Mouse (Mus musculus) midbrain, embryonic 12.5 days (tissue): ENCODE results near the gene Apba3. TPM values are rescaled to one million over a fixed set of nuclear protein-coding genes. Genes with fewer than 3 reads are reported as not detected.
A peak's percentile ranks its signal among the peaks of the same experiment; 100 is the strongest.

ENCODE experiments used
- ATAC-seq: fragments of 200-750 bp; cut with Nextera tagmentation; 2 replicates; pipeline ENCODE4 v1.8.0; 2017; ENCODE audit warnings: low read depth, moderate TSS enrichment, moderate library complexity; ENCODE audit not compliant: low FRiP score
- H3K27ac ChIP-seq: fragments of 300-500 bp; sonication (generic); replicated peaks from 2 replicates; pipeline ENCODE4 v1.5.1; 2016; ENCODE audit warnings: mild to moderate bottlenecking
- H3K27me3 ChIP-seq: fragments of 300-500 bp; sonication (generic); 2 replicates; pipeline ENCODE4 v1.6.1; 2016; ENCODE audit warnings: mild to moderate bottlenecking
- H3K36me3 ChIP-seq: fragments of 300-500 bp; sonication (generic); 2 replicates; pipeline ENCODE4 v1.6.1; 2016
- H3K4me1 ChIP-seq: fragments of 300-500 bp; sonication (generic); 2 replicates; pipeline ENCODE4 v1.6.1; 2016
- H3K4me2 ChIP-seq: fragments of 300-500 bp; sonication (generic); replicated peaks from 2 replicates; pipeline ENCODE4 v1.6.1; 2016; ENCODE audit warnings: mild to moderate bottlenecking, moderate library complexity
- H3K4me3 ChIP-seq: fragments of 300-500 bp; sonication (generic); 2 replicates; pipeline ENCODE4 v1.5.1; 2016; ENCODE audit warnings: mild to moderate bottlenecking
- H3K9ac ChIP-seq: fragments of 300-500 bp; sonication (generic); replicated peaks from 2 replicates; pipeline ENCODE4 v1.6.1; 2016; ENCODE audit warnings: mild to moderate bottlenecking, moderate library complexity
- H3K9me3 ChIP-seq: fragments of 300-500 bp; sonication (generic); 2 replicates; pipeline ENCODE4 v1.6.1; 2016; ENCODE audit warnings: mild to moderate bottlenecking
- WGBS: fragments of 180-500 bp; shearing (Covaris S2); methylation state at CpG from one replicate; pipeline ENCODE4 v1.1.7; 2016; 5-methylcytosine and 5-hydroxymethylcytosine counted together
- polyA plus RNA-seq: library from polyadenylated mRNA; unstranded; fragments of >200 nt; fragmentation: Nextera tagmentation; extraction: Ambion mirVana; gene quantifications from 2 replicates; pipeline ENCODE4 v1.2.1, GENCODE M21; 2016

Gene Apba3
- polyA plus RNA-seq, 1 experiment from 2014 or later = 36.1 TPM

DNA sequence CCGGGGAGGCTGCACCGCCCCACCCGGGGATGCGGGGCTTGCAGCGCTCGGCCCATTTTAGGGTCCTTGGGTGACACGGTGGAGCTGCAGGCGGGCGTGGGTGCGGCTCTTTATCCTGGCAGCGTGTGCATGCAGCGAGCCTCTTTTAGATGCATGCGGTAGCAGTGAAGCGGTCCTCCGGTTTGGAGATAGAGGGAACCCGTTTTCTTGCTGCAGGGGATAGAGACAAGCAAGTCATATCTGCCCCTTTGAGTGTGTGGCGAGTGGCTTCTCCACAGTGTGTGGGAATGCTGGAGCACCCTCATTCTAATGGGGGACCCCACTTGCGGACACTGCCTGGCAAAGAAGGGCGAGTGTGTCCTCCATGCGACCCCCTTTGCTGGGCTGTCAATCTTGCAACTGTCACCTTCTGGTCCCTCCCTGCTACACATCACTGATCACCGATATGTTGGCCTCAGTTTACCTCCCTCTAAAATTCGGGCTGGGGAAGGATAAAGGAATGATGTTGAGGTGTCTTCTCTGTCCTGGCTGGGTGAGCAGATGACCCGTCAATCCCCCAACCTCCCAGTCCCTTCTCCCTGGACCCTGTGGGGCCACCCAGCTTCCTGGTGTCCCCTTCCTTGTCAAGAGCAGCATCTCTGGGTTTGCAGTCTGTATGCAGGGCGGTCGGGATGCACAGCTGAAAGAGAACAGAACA, 26.7 kb downstream of the Apba3 start:
- Histone ChIP-seq H3K9ac (peak overlapping the region; percentile 89), H3K4me2 (peak overlapping the region; percentile 93), H3K27ac (peak overlapping the region; percentile 86), H3K9me3 (no peaks in the 10 kb centered on the region), H3K27me3 (peaks cover 28% of the 10 kb centered on the region), H3K4me3 (peak overlapping the region; percentile 88), H3K4me1 (peaks cover 35% of the 10 kb centered on the region), H3K36me3 (no peaks in the 10 kb centered on the region)
- no peak; the same call in 1 of the 2 replicates for ATAC-seq
- 3% methylated on average over 25 of the region's 25 CpGs for WGBS

DNA sequence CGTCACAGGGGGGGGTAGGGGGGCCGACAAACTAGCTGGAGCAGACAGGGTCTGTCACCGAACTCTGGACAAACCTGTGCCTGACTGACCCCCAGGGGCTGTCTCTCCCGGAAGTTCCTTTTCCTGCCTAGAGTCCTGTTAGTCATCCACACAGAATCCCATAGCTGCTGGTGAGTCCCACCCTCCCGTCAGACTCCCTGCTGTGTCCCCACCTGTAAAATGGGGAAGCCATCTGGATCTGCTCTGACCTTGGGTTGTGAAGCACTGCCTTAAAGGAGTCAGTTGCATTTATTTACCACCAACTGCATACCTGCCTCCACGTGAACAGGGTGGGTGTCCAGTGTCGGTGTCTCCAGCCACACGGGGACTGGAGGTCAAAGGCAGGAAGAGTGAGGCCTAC, 27.7 kb downstream of the Apba3 start:
- 75% methylated on average over 8 of the region's 8 CpGs for WGBS
- Histone ChIP-seq H3K4me1 (peaks cover 35% of the 10 kb centered on the region), H3K9ac (peak overlapping the region; percentile 89)

DNA sequence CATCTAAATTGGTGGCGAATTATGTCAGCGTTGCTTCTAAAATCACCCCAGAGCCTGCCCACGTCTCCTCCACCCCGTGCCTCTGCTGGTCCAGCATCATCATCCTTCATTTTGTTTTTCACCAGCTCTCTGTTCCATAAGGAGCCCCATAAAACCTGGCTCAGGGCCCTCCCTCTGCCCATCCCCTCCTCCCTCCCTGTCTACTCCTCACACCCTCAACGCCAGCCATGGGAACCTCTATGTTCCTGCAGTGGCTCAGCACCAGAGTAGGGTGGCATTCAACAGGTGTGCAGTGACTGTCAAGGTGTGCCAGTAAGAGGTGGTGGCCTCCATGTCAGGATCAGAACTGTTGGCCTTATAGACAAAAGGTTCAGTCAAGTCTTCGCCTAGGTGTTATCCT, 28.4 kb downstream of the Apba3 start:
- Histone ChIP-seq H3K36me3 (no peaks in the 10 kb centered on the region), H3K9ac (no peak overlapping the region), H3K9me3 (no peaks in the 10 kb centered on the region), H3K27ac (0 out of 2 replicates have a peak overlapping the region, but pooled peaks have one; percentile 12), H3K4me3 (no peak overlapping the region; the same call in 1 of the 2 replicates), H3K4me2 (no peak overlapping the region), H3K27me3 (peaks cover 16% of the 10 kb centered on the region), H3K4me1 (peaks cover 35% of the 10 kb centered on the region)
- no peak for ATAC-seq
- WGBS = 95% methylated on average over 6 of the region's 6 CpGs

More for the DNA sequence above, 27.7 kb downstream of the Apba3 start:
- Histone ChIP-seq H3K4me2 (peak overlapping the region; percentile 93), H3K27me3 (peaks cover 24% of the 10 kb centered on the region), H3K27ac (no peak overlapping the region), H3K9me3 (no peaks in the 10 kb centered on the region), H3K4me3 (peak overlapping the region; percentile 88), H3K36me3 (no peaks in the 10 kb centered on the region)
- no peak for ATAC-seq

DNA sequence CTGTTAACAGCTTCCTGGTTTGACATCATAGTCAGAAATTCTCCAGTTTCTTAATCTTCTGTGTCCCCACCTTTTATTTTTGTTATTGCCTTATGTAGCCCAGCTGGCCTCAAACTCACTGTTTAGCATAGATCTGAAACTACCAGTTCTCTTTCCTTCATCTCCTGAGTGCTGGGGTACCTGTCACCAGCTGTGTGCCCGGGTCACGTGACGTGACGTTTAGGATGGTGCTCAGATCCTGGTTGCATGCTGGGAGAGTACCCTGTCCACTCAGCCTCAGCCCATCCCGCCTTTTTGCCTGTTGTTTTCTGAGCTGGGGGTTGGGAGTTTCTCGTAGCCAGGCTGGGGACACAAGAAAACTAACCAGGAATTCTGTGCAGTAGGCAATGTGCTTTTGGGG, 30.5 kb downstream of the Apba3 start:
- no peaks in the 10 kb centered on the region for H3K27me3 ChIP-seq
- WGBS = 86% methylated on average over 6 of the region's 6 CpGs
- no peak overlapping the region for H3K27ac ChIP-seq
- no peaks in the 10 kb centered on the region for H3K36me3 ChIP-seq
- no peak overlapping the region for H3K4me2 ChIP-seq
- H3K9me3 ChIP-seq = no peaks in the 10 kb centered on the region
- ATAC-seq = no peak
- H3K4me1 ChIP-seq = peaks cover 35% of the 10 kb centered on the region
- no peak overlapping the region for H3K9ac ChIP-seq
- H3K4me3 ChIP-seq = no peak overlapping the region

DNA sequence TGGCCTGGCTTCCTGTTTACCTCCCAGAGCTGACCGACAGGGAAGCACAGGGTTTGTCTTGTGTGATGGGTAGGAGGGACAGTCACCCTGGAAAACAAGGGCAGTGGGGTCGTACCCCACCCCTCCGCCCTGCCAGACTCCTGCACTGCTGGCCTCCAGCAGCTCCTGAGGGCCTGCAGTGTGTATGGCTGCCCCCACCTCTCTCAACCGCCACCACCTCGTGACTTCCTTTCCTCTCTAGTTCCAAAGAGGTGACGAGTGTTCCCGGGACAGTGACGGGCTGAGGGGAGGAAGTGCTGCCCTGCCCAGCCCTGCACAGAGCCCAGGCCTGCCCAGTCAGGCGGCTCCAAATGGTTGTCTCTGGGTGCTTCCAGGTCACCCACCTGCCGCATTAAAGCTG, 31.1 kb downstream of the Apba3 start:
- Histone ChIP-seq H3K9ac (no peak overlapping the region), H3K27me3 (no peaks in the 10 kb centered on the region), H3K27ac (no peak overlapping the region), H3K36me3 (no peaks in the 10 kb centered on the region), H3K4me2 (no peak overlapping the region), H3K4me3 (no peak overlapping the region), H3K9me3 (no peaks in the 10 kb centered on the region), H3K4me1 (peaks cover 40% of the 10 kb centered on the region)
- no peak for ATAC-seq
- WGBS = 80% methylated on average over 10 of the region's 10 CpGs

DNA sequence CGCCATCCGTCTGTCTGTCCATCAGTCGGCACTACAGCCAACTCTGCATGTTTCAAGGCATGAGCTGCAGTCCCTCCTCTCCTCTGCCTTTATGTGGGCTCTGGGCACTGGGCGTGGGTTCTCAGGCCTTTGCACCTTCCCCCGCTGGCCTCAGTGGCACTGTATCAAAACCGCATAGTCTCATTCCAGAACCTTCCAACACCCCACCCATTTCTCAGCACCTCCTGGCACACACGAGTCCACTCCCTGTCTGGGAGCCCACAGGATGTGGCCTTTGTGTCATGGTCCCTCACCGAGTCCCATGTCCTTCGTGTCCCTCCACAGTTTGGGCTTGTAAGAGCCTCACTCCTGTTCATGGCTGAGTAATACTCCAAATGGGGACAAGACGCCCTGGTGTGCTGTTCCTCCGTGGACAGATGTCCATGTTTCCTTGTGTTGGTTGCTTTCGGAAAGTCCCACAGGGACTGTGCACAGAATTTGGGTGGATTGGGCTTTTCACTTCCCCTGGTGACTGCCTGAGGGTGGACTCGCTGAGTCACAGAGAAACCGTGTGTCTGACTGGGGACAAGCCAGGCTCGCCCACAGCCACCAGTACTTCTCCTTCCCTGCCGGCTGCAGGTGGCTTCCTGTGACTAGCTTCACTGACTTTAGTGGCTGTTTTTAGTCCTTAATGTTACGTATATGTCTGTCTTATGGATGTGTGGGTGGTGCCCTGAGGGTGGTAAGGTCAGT, 31.8 kb downstream of the Apba3 start:
- H3K4me3 ChIP-seq = no peak overlapping the region
- no peak for ATAC-seq
- no peak overlapping the region for H3K27ac ChIP-seq
- H3K4me1 ChIP-seq = peaks cover 44% of the 10 kb centered on the region
- no peak overlapping the region for H3K9ac ChIP-seq
- H3K4me2 ChIP-seq = no peak overlapping the region
- no peaks in the 10 kb centered on the region for H3K27me3 ChIP-seq
- WGBS = 94% methylated on average over 17 of the region's 17 CpGs
- H3K9me3 ChIP-seq = no peaks in the 10 kb centered on the region
- H3K36me3 ChIP-seq = no peaks in the 10 kb centered on the region

DNA sequence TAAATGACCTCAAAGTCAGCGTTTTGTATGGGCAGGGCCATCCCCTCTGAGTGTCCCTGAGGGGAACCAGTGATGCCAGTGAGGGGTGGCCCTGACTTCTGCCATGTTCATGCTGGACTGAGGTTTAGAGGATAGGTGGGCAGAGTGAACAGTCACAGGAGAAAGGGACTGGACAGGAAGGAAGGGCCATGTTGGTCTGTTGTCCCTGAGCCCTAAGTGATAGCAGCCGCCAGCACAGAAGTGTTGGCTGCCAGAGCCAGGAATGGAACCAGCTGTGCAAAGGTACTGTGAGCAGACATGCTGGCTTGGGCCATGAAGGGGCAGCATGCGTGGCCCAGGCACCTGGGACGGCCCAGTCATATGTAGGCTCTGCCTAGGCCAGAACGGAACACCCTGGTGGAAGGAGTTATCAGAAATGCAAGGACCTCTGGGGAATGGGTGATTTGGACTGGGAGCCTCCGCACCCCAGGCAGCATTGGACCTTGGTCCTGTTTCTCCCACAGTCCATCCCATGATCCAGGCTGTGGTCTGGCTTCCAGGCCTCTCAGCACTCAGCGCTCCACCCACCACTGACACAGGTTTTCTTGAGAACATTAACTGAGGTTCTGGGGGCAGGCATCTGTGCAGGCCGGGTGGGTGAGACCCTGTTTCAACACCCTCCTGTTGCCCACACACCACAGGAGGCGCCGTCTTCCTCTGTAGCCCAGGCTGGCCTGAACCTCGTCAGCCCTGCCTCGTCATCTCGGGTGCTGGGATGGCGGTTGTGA, 33.0 kb downstream of the Apba3 start:
- H3K9me3 ChIP-seq = no peaks in the 10 kb centered on the region
- ATAC-seq = no peak
- H3K9ac ChIP-seq = no peak overlapping the region
- no peak overlapping the region for H3K27ac ChIP-seq
- H3K4me2 ChIP-seq = no peak overlapping the region
- 93% methylated on average over 14 of the region's 14 CpGs for WGBS
- no peaks in the 10 kb centered on the region for H3K27me3 ChIP-seq
- peaks cover 36% of the 10 kb centered on the region for H3K4me1 ChIP-seq
- no peak overlapping the region for H3K4me3 ChIP-seq
- no peaks in the 10 kb centered on the region for H3K36me3 ChIP-seq

DNA sequence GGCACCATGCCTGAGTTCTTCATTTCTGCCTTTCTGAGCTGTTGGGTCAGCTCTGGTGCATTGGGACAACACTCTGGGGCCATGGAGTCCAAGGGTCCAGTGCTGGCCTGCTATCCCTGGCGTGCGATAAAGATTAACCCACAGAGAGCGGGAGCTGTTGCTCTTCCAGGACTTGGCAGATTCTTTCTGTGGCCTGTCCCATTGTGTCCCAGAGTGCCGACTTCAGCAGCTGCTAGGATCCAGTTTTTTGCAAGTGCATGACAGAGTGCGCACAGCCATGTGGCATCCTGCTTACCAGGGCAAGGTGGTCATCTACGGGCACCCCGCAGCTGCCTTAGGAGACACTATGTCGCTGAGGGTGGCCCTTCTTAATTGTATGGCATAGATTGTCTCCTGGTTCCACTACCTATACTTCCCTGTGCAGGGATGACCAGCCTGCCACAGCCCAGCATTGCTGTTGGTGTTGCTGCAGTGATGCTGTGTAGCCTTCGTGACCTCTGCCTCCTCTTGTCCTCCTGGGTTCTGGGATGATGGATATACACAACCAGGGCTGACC, 33.7 kb downstream of the Apba3 start:
- no peaks in the 10 kb centered on the region for H3K27me3 ChIP-seq
- peaks cover 29% of the 10 kb centered on the region; the same call in 1 of the 2 replicates for H3K4me1 ChIP-seq
- no peaks in the 10 kb centered on the region for H3K9me3 ChIP-seq
- no peak overlapping the region for H3K4me3 ChIP-seq
- H3K9ac ChIP-seq = no peak overlapping the region
- 86% methylated on average over 9 of the region's 9 CpGs for WGBS
- H3K36me3 ChIP-seq = no peaks in the 10 kb centered on the region
- no peak for ATAC-seq
- no peak overlapping the region for H3K4me2 ChIP-seq
- H3K27ac ChIP-seq = no peak overlapping the region

DNA sequence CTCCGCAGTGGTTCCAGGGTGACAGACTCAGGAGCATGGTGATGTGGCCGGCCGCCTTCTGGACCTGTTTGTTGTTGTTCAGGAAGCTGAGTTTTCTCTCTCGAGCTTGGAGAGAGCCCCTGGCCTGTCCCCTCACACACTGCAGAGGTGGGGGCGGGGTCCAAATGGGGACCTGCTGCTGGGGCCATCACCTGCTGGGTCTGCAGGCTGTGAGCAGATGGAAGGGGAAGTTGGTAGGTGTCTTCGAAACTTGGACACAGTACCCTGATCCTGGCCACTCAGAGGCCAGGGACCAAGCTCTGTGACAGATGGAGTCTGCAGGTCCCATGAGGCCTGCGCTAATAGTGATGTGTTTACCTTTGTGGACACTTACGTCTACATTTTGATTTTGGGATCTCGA, 34.6 kb downstream of the Apba3 start:
- H3K27ac ChIP-seq = no peak overlapping the region
- H3K4me1 ChIP-seq = peaks cover 26% of the 10 kb centered on the region; the same call in 1 of the 2 replicates
- 85% methylated on average over 9 of the region's 9 CpGs for WGBS
- peaks cover 8% of the 10 kb centered on the region for H3K36me3 ChIP-seq
- no peak overlapping the region for H3K4me2 ChIP-seq
- no peak overlapping the region for H3K9ac ChIP-seq
- ATAC-seq = no peak
- H3K4me3 ChIP-seq = no peak overlapping the region
- H3K9me3 ChIP-seq = no peaks in the 10 kb centered on the region
- H3K27me3 ChIP-seq = no peaks in the 10 kb centered on the region

DNA sequence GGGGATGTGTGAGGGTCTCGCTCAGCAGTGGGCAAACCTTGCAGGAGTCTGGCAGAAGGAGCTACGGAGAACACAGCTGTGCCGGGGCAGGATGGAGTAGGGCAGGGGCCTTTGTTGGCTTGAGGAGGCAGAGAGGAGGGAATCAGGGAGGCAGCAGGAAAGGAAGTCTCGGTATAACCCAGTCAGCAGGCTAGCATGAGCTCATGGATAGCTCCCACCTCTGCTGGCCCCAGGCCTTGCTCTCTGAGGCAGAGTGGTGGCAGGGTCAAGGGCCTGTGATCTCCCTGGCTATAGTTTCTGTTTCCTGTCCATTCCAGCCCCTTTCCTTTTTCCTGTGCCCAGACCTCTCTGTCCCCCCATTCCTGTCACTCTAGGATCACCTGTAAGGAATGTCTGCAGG, 35.5 kb downstream of the Apba3 start:
- no peak for ATAC-seq
- H3K4me3 ChIP-seq = no peak overlapping the region
- 74% methylated on average over 4 of the region's 4 CpGs for WGBS
- H3K9ac ChIP-seq = no peak overlapping the region
- peaks cover 17% of the 10 kb centered on the region for H3K36me3 ChIP-seq
- H3K27me3 ChIP-seq = no peaks in the 10 kb centered on the region
- H3K4me1 ChIP-seq = peaks cover 23% of the 10 kb centered on the region; the same call in 1 of the 2 replicates
- H3K9me3 ChIP-seq = no peaks in the 10 kb centered on the region
- no peak overlapping the region for H3K4me2 ChIP-seq
- H3K27ac ChIP-seq = no peak overlapping the region; the same call in 1 of the 2 replicates

DNA sequence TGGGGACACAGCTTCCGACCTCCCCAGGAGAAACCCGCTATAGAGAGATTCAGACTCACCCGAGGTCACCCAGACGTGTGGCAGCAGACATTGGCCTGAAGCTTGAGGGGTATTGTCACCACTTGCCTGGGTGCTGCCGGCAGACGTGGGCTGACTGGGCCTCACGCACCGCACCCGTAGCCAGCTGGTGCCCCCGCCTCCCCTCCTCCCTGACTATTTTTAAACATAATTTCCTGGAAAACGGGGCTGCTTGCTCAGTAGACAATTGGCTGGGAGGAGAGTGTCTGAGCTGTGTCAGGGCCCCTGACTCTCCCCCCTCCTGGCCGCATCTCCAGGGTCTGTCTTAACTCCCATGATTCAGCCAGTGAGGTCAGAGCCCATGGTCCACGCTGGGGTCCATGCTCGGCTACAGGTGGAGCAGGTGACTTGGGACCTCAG, 36.0 kb downstream of the Apba3 start:
- Histone ChIP-seq H3K4me3 (no peak overlapping the region), H3K9ac (no peak overlapping the region), H3K4me1 (peaks cover 23% of the 10 kb centered on the region; the same call in 1 of the 2 replicates), H3K27me3 (no peaks in the 10 kb centered on the region), H3K9me3 (no peaks in the 10 kb centered on the region), H3K27ac (no peak overlapping the region; the same call in 1 of the 2 replicates), H3K4me2 (no peak overlapping the region), H3K36me3 (peaks cover 22% of the 10 kb centered on the region)
- 70% methylated on average over 14 of the region's 14 CpGs for WGBS
- no peak for ATAC-seq
